Mouse (Mus musculus) ES-Bruce4 (cell line): ENCODE data around the gene Uvrag.

Experiments
- CTCF ChIP-seq: IDR thresholded peaks from one replicate; pipeline ENCODE4 v1.8.1; 2011; ENCODE audit warnings: low read depth, low read length
- EP300 ChIP-seq: IDR thresholded peaks from 2 replicates; pipeline ENCODE4 v1.6.1; 2011; ENCODE audit warnings: low read depth, low read length; ENCODE audit not compliant: insufficient read depth

DNA sequence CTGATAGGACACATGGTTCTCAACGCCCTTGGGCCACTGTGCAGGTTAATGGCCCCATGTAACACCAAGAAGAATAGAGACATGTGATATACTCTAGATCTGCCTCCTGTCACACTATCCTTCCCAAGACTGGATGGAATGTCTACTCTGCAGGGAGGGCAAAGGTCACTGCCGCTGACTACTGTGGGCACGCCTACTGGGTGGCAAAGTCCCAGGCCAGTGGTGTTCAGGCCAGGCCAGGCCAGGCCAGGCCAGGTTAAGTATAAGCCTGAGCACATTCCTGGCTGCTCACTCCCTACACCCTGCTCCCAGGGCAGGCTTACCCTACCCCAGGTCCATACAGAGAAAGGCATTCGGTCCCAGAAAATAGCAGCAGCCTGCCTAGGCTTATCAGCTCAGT is 20.6 kb upstream of the Uvrag start:
- TF ChIP-seq EP300 = no peak
- no peak for TF ChIP-seq CTCF
